Mouse (Mus musculus) cerebellum, adult (tissue): ENCODE measurements around the gene Wdr34.
"Not testable (repeated sequence)": the region's sequence is repeated elsewhere in the genome, so short reads cannot be mapped to it uniquely, and the experiment has no call there.

Experiments
- ATAC-seq: cut with Nextera tagmentation; 2 replicates; pipeline ENCODE4 v1.9.2; 2017; ENCODE audit warnings: mild to moderate bottlenecking, moderate library complexity, mixed read lengths; ENCODE audit not compliant: insufficient number of reproducible peaks, low FRiP score, low TSS enrichment

Gene Wdr34

DNA sequence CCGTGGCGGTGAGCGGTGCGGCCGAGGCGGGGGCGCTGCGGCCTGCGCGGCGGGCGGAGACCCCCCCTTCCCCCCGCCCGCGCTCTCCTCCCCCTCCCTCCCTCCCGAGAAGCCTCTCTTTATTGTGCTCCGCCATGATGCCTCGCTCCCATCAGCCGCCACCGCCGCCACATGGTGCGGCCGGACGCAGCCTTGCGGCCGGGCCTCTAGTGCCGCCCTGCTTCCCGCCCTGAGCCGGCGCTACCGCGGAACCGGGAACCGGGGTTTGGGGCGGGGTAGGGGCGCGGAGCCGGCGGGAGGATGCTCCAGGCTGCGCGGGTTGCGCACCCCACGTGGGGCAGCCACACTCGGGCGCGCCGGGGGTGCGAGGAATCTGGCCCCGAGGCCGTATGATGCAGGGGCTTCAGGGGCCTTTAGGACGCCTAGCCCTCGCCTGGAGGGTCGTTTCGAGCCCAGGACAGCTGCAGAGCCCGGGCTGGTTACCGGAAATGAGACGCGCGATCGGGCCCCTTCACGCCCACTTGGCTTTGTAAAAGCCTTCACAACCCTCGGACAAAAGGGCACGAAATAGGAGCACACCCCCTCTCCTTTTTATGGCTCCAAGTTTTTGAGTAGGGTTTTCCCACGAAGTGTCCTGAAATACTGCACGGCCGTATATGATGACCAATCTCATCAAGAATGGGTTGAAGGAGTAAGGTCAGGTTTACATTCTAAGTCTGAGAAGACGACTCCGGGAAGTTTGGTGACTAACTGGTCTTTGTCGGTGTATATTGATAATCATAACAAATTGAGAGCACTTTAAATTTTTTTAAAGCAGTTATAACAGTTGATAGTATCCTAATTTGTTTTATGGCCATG lies 18.6 kb upstream of the Wdr34 start:
- ATAC-seq = no peak

DNA sequence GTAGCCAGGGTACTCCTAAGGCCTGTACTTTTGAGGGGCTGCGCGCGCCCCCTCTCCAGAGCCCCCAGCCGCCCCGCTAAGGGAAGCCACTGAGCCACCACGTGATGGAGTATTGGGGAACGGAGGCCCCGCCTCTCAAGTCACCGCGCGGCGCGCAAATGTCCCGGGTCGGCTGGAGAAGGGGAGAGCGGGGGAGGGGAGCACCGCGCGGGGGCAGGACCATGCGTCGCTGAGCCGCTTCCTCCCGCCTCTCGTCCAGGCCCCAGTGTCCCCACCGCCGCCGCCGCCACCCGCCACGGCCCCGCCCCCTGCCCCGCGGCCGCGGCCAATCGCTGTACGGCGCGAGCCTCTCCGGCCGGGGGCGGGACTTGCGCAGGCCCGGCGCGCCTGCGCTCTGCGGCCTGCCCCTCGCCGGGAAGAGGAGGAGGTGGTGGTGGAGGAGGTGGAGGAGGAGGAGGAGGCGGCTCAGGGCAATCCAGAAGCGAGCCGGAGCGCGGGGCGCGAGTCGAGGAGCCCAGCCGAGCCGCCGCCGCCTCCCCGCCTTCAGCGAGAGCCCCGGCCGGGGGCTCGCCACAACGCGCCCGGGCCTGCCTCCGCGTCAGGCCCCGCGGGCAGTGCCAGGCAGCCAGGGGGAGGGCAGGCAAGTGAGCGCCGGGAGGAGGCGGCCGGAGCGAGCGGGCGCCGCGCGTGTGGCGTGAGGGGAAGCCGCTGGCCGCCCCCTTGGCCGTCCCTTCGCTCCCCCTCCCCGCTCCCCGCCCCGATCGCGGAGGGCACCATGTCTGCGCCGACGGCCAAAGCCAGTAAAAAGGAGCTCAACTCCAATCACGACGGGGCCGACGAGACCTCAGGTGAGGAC lies 17.6 kb upstream of the Wdr34 start:
- ATAC-seq = peak; percentile 83

DNA sequence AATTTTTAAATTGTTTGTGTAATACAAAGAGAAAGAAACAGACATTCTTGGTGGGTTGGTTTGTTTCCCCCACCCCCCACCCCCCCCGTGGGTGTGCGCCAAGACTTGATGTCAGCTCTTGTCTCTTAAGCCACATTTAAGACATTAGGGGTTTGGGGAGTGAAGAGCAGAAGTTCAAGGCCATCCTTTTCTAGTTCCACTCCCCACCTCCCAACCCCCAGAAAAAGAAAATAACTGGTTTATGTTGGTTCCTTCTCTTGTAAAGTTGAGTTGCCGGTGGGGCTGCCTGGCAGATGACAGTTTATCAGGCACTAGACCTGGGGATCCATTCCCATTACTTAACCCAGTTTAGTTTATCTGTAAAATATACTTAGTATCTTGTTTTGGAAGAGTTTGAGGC lies 15.6 kb upstream of the Wdr34 start:
- ATAC-seq = no peak

DNA sequence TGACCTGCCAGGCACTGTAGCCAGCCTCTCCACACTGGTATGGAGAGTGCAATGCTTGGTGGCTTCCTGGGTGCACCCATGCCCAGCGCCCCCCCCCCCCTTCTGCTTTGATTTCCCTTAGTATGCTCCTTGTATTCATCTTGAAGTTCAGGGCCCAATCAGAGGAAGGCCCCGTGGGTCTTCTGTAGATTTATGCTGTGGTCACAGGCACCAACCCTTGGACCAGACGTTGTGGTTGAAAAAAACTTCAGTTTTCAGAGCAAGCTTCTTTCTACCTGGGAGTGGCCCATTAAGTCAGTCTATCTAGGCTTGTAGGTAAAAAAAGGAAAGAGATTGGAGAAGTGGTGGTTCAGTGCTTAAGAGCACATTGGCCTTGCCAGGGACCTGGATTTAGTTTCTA lies 15.1 kb upstream of the Wdr34 start:
- no peak for ATAC-seq

DNA sequence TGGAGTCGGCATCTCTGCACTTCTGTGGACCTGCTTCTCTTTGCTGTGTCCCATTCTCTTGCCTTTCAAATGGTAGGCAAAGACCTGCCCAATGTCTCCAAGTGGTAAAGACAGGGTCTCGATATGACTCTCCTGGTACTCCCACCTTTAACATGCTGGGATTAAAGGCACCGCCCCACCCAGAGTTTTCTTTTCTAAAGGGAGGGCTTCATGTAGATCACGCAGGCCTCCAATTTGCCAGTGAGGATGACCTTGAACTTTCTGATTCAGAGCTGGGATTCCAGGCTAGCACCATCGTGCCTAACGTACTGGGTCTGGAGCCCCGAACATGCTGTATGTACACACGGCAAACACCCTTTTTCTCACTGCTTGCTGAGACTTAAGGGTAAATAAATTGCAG lies 14.6 kb upstream of the Wdr34 start:
- ATAC-seq = no peak

DNA sequence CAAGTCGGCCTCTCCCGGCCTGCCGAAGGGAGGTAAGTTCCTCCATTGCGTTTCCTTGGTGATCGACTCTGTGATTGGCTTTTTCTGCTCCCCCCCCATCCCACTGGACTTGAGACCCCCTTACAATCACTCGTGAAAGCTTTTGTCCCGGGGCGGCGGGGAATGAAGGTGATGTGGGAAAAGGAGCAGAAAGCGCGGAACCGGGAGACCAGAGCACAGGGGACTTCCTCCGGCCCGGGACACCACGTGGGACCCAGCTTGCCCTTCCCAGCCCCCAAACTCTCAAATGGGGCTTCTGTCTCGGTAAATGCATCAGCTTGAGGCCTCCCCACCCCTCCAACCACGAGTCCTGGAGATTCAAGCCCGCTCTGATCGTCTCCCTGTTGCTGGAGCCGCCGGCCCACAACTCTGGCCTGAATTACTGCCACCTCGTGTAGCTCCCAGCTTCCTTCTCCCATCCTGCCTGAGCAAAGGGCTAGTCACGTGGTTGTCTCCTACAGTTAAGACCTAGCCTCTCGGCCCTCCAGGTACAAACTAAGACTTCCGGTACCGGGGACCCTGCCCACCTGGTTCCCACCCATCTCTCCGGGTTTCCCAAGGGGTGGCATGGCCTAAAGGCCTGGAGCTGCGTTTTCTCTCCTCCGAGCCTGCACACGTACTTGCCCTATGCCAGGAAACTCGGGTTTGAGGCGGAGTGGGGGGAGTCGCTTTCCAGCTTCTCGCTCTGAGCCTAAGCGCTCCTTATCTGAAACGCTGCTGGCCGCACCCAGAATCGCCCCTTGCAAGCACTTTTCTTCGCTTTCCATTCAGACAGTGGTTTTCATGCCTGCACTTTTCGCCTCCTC lies 13.8 kb upstream of the Wdr34 start:
- peak; percentile 21; the same call in 1 of the 2 replicates for ATAC-seq

DNA sequence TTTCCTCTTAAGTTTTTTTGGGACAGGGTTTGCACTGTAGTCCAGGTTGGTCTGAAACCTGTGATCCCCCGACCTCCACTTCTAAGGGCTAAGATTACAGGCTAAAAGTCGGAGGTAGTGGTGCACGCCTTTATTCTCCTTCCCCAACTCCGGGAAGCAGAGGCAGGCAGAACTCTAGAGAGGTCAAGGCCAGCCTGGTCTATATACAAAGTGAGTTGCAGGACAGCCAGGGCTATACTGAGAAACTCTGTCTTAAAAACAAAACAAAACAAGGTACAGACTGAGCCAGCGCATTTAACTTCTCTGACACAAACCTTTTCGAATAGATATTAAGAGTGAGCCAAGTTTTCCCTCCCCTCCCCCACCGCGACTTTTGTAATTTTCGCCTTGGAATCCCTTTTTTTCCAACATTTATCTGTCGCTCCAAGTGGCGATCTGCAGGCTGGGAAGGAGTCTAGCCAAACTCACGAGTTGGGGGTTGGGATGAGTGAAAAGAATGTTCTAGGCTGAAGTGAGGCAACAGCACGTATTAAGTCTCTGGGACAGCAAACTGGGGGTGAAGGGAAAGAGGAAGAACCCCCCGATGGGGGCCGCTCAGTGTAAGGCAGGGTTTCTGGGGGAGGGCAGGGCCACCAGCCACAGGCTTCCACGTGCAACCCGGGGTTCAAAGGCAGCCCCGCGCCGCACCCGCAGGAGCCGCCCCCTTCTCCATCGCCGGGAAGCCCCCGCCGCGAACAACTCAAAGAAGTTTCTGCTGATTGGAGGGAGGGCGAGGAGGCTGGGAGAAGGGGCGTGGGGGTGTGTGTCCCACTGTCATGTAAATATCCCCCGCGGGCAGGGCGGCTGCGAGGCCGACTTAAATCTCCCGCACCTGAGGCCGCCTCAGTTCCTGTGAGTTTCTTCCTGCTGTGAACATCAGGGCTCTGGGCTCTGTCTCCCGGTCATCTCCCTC lies 12.8 kb upstream of the Wdr34 start:
- no peak for ATAC-seq

DNA sequence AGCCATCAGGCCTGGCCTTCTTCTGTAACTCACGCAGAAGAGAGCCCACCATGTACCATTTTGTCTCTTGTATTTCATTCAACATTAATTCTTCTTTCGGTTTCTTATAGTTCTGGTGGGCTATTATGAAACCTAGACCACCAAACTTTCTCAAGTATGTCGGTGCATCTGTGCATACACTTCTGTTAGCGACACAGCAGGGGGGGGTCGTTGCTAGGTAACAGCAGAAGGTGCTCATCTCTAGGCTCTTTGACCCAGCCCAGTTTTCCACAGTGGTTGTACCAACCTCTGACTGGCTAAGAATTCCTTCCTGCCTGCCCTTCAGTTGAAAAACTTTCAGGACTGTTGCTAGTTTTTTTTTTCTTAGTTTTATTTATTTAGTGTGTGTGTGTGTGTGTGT lies 9.7 kb upstream of the Wdr34 start:
- ATAC-seq = no peak

DNA sequence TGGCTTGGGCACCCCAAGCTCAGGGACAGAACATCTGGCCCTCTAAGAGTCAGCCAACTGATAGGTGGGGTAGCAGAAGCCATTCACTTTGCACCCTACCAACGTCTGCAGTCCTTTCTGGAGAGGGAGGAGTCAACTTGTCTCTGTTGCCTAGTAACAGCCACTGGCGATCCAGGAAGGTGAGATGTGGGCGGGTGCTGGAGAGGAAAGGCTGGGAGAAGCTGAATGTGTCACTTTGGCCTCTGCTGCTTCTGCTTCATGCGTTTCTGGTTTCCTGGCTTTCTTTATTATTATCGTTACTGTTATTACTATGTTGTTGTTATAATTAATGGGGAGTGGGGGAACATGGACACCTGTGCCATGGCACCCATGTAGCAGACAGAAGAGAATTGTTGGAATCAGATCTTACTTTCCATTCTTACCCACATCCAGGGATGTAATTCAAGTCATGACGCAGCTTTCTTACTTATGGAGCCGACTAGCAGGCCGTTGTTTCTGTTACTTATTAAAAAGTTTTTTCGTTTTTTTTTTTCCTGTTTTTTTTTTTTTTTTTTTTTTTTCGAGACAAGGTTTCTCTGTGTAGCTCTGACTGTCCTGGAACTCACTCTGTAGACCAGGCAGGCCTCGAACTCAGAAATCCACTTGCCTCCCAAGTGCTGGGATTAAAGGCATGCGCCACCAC lies 8.7 kb upstream of the Wdr34 start, which contains the start of gene Set:
Set (plus strand) TSS at position 156 of the 682 bp plus-strand sequence.
- ATAC-seq = no peak

DNA sequence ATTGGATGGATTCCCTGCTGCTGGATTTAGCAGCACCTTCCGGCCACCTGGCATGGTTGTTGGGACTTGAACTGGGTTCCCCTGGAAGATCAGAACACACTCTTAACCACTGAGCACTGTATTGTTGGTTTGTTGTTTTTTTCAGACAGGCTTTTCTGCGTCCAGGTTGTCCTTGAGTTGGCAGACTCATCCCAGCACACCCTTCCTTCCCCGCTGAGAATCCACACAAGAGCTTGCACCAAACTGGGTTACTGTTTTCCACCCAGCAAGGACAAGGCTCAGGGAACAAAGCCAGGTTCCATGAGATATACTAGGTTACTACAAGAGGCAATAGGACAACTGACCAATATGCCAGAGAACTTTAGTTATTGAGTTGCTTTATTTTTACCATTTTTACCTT lies 8.1 kb upstream of the Wdr34 start:
- ATAC-seq = no peak

DNA sequence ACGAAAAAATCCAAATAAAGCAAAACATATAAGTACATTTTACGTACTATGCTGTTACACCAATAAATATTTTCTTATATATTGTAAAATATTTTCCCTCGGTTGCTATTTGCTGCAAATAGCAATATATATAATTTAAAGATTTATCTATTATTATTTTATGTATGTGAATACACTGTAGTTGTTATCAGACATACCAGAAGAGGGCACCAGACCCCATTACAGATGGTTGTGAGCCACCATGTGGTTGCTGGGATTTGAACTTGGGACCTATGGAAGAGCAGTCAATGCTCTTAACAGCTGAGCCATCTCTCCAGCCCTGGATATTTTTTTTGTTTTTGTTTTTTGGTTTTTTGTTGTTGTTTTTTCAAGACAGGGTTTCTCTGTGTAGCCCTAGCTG lies 6.6 kb upstream of the Wdr34 start:
- not testable (repeated sequence) for ATAC-seq

DNA sequence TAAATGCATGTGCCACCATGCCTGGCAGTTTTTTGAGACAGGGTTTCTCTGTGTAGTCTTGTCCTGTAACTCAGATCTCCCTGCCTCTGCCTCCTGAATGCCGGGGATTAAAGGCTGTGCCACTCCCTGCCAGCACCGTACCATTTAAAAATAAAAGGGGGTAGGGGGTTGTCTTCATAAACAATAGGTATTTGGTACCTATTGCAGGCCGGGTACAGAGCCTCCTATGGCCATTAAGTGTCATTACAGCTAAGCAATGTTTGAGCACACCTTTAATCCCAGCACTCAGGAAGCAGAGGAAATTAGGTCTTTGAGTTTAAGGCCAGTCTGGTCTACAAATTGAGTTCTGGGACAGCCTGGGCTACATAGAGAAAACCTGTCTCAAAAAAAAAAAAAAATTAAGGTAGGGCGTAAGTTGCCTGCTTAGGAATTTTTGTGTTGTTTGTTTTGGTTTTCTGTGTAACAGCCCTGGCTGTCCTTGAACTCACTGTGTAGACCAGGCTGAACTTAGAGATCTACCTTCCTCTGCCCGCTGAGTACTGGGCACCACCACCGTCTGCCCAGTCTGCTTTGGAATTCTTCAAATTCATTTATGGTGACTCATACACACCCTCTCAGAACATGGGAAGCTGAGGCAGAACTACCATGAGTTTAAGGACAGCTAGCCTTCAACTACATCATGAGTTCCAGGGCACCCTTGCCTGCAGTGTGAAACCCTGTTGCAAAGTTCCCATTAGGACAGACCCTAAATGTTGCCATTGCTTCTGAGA lies 3.5 kb upstream of the Wdr34 start:
- no peak for ATAC-seq

DNA sequence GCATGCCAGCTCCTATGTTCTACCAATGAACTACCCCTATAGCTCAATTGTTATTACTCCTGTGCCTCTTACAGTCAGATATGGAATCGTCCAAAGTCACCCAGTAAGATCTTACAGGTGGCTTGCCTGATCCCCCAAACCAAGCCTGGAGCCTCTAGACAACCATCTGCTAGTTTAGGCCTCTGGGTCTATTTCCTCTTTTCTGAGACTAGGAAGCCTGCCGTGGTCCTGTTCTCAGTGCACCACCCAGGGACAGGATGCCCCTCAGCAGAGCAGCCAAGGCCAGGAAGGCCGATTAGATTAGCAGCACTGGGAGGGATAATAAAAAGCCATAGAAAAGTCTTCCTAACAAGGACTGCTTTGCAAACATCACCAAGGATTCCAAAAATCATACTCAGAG lies 1.1 kb upstream of the Wdr34 start:
- no peak for ATAC-seq

DNA sequence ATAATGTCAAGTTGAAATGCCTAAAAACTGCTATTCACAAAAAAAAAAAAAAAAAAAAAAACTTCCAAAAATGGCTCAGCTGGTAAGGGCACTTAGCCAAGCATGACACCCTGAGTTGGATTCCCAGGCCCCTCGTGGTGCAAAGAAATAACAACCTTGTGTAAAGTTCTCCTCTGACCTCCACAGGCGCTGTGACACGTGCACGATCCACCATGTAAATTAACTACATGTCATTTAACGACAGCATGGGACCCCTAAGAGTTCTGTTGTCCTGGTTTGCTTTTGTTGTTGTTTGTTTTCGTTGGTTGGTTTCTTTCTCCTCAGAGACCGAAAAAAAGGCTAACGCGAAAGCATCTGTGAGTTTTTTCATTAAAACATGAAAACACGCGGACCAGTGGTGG lies 580 bp downstream of the Wdr34 start:
- ATAC-seq = no peak

DNA sequence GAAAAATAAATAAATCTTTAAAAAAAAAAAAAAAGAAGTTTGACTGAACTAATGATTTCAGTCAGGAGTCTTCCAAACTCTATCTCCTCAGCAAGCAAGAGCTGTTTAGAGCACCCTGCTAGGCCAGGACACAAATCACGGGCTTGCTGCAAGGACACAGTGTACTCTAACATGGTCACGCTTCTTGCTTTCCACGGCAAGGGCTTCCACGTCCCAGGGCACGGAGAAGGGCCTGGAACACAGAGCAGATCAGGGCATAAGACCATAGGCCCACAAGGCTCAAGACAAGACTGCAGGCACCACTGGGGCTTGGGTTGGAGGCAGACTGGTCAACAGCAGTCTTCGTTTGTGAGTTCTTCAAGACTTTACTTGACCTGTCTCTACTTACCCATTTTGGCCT lies 1.6 kb downstream of the Wdr34 start:
- no peak for ATAC-seq

DNA sequence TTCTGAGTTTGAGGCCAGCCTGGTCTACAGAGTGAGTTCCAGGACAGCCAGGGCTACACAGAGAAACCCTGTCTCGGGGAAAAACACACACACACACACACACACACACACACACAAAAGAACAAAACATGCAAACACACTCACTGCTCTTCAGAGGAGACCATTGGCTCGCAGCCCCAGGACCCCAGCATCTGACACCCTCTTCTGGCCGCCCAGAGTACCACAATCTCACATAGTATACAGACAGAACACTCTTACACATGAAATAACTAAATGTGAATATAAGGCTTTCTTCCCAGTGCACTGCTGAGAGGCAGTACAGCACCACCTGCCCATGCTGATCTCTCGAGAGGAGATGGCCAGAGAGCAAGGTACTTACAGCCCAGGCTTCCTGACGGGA lies 4.1 kb downstream of the Wdr34 start:
- ATAC-seq = no peak

DNA sequence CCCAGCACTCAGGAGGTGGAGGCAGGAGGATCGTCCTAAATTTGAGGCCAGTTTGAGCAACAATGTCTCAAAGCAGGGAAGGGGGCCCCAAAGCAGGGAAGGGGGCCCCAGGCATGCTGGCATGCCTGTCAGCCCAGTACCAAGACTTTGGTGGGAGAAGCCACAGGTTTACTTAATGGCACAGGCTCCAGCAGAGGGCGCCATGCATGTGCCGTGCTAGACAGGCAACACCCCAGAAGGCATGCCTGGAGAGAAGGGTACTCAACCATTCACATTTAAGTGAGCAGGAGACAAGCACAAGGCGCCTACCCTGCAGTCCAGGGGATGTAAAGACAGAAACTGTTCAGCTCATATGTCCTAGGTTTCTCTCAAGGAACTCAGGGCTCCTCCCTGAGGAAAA lies 6.2 kb downstream of the Wdr34 start:
- ATAC-seq = 0 out of 2 replicates have a peak, but pooled peaks have one; percentile 20

DNA sequence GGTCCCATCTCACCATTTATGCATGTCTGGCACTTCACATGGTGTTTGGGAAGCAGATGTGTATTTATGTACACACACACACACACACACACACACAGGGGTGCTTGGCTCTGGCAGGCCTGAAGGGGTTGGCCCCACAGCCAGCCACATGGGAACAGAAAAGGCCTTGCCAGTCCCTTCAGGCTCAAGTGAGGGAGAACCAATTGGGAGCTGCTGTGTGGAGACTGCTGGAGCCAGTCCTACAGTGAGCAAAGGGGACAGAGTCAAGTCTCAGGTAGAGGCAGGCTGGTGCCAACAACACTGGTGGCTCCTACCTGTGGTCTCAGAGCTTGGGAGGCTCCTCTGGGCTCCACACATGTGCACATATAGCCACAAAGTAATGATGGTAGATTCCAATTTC lies 9.0 kb downstream of the Wdr34 start:
- no peak for ATAC-seq
